Mouse (Mus musculus) bone marrow macrophage, adult 2 months (primary cell): ENCODE measurements around the gene Tmem88.

Source experiments
- CTCF ChIP-seq: IDR thresholded peaks from 2 replicates; pipeline ENCODE4 v1.5.1; 2012; ENCODE audit warnings: low read depth, mild to moderate bottlenecking, low read length, moderate library complexity
- POLR2A ChIP-seq: IDR thresholded peaks from 2 replicates; pipeline ENCODE4 v1.6.1; 2012; ENCODE audit warnings: mild to moderate bottlenecking, low read depth, low read length, borderline replicate concordance

GRCm38 (mm10) chr11:69382478-69383105 lies 15.4 kb downstream of the Tmem88 start:
- no peak for TF ChIP-seq POLR2A
- no peak for TF ChIP-seq CTCF
